Mouse (Mus musculus) stomach, embryonic 16.5 days (tissue): ENCODE measurements around the gene Trem2. TPM values are rescaled to one million over a fixed set of nuclear protein-coding genes. Genes with fewer than 3 reads are reported as not detected.

Source experiments
- ATAC-seq: fragments of 200-750 bp; cut with Nextera tagmentation; 2 replicates; pipeline ENCODE4 v1.8.0; 2017; ENCODE audit warnings: moderate number of reproducible peaks, moderate TSS enrichment; ENCODE audit not compliant: insufficient read depth, low FRiP score
- H3K27ac ChIP-seq: fragments of 300-500 bp; sonication (generic); 2 replicates; pipeline ENCODE4 v1.5.1; 2014; ENCODE audit warnings: low read length
- H3K27me3 ChIP-seq: fragments of 300-500 bp; sonication (generic); 2 replicates; pipeline ENCODE4 v1.6.1; 2014; ENCODE audit warnings: low read length, control low read depth, mixed read lengths; ENCODE audit not compliant: control insufficient read depth, insufficient read depth
- H3K36me3 ChIP-seq: fragments of 300-500 bp; sonication (generic); 2 replicates; pipeline ENCODE4 v1.6.1; 2014; ENCODE audit warnings: low read length; ENCODE audit not compliant: control insufficient read depth, insufficient read depth
- H3K4me1 ChIP-seq: fragments of 300-500 bp; sonication (generic); 2 replicates; pipeline ENCODE4 v1.6.1; 2014; ENCODE audit warnings: low read length, control low read depth, mixed read lengths; ENCODE audit not compliant: control insufficient read depth, insufficient read depth
- H3K4me2 ChIP-seq: fragments of 300-500 bp; sonication (generic); 2 replicates; pipeline ENCODE4 v1.6.1; 2014; ENCODE audit warnings: low read depth, low read length, mixed read lengths
- H3K4me3 ChIP-seq: fragments of 300-500 bp; sonication (generic); replicated peaks from 2 replicates; pipeline ENCODE4 v1.5.1; 2014; ENCODE audit warnings: mild to moderate bottlenecking, low read length
- H3K9ac ChIP-seq: fragments of 300-500 bp; sonication (generic); 2 replicates; pipeline ENCODE4 v1.6.1; 2014; ENCODE audit warnings: low read length
- H3K9me3 ChIP-seq: fragments of 300-500 bp; sonication (generic); replicated peaks from 2 replicates; pipeline ENCODE4 v1.6.1; 2016; ENCODE audit warnings: low read length, control low read depth; ENCODE audit not compliant: control insufficient read depth
- WGBS: fragments of 180-500 bp; shearing (Covaris S2); extraction: QIAGEN DNeasy Blood & Tissue Kit; methylation state at CpG from one replicate; pipeline ENCODE4 v1.1.7; 2014; 5-methylcytosine and 5-hydroxymethylcytosine counted together
- polyA plus RNA-seq: library from polyadenylated mRNA; unstranded; fragments of >200 nt; fragmentation: Nextera tagmentation; extraction: Ambion mirVana; gene quantifications from 2 replicates; pipeline ENCODE4 v1.2.1, GENCODE M21; 2015

The Trem2 gene
- polyA plus RNA-seq, 1 experiment from 2014 or later = 3.5 TPM

- H3K36me3 ChIP-seq = no peaks in the 10 kb centered on the region
- H3K4me1 ChIP-seq = 0 out of 2 replicates have a peak, but pooled peaks cover 3% of the 10 kb centered on the region
- no peak for ATAC-seq
- no peaks in the 10 kb centered on the region for H3K9me3 ChIP-seq
- H3K4me3 ChIP-seq = no peak overlapping the region
- no peak overlapping the region for H3K4me2 ChIP-seq
- 62% methylated on average over 4 of the region's 4 CpGs for WGBS
- no peak overlapping the region for H3K27ac ChIP-seq
- H3K27me3 ChIP-seq = no peaks in the 10 kb centered on the region
- H3K9ac ChIP-seq = no peak overlapping the region
These were observed 14.3 kb downstream of the Trem2 start for GRCm38 (mm10) chr17:48360462-48360861.

GRCm38 (mm10) chr17:48362346-48362745, 16.1 kb downstream of the Trem2 start:
- Histone ChIP-seq H3K27me3 (no peaks in the 10 kb centered on the region), H3K9ac (no peak overlapping the region), H3K27ac (no peak overlapping the region), H3K4me3 (no peak overlapping the region), H3K9me3 (no peaks in the 10 kb centered on the region), H3K4me1 (0 out of 2 replicates have a peak, but pooled peaks cover 3% of the 10 kb centered on the region), H3K4me2 (no peak overlapping the region), H3K36me3 (no peaks in the 10 kb centered on the region)
- WGBS = 50% methylated on average over 3 of the region's 3 CpGs
- ATAC-seq = no peak

GRCm38 (mm10) chr17:48362966-48363365, 16.8 kb downstream of the Trem2 start:
- 0 out of 2 replicates have a peak, but pooled peaks cover 3% of the 10 kb centered on the region for H3K4me1 ChIP-seq
- WGBS = 76% methylated on average over 8 of the region's 8 CpGs
- H3K9ac ChIP-seq = no peak overlapping the region
- H3K4me3 ChIP-seq = no peak overlapping the region
- H3K4me2 ChIP-seq = no peak overlapping the region
- no peaks in the 10 kb centered on the region for H3K9me3 ChIP-seq
- no peaks in the 10 kb centered on the region for H3K27me3 ChIP-seq
- H3K36me3 ChIP-seq = no peaks in the 10 kb centered on the region
- no peak for ATAC-seq
- no peak overlapping the region for H3K27ac ChIP-seq

- ATAC-seq = no peak
- no peaks in the 10 kb centered on the region for H3K36me3 ChIP-seq
- H3K9me3 ChIP-seq = no peaks in the 10 kb centered on the region
- 0 out of 2 replicates have a peak, but pooled peaks cover 3% of the 10 kb centered on the region for H3K4me1 ChIP-seq
- H3K27ac ChIP-seq = no peak overlapping the region
- WGBS = 68% methylated on average over 6 of the region's 6 CpGs
- no peaks in the 10 kb centered on the region for H3K27me3 ChIP-seq
- H3K4me3 ChIP-seq = no peak overlapping the region
- H3K4me2 ChIP-seq = no peak overlapping the region
- no peak overlapping the region for H3K9ac ChIP-seq
These were observed 17.3 kb downstream of the Trem2 start for GRCm38 (mm10) chr17:48363421-48363965.

DNA sequence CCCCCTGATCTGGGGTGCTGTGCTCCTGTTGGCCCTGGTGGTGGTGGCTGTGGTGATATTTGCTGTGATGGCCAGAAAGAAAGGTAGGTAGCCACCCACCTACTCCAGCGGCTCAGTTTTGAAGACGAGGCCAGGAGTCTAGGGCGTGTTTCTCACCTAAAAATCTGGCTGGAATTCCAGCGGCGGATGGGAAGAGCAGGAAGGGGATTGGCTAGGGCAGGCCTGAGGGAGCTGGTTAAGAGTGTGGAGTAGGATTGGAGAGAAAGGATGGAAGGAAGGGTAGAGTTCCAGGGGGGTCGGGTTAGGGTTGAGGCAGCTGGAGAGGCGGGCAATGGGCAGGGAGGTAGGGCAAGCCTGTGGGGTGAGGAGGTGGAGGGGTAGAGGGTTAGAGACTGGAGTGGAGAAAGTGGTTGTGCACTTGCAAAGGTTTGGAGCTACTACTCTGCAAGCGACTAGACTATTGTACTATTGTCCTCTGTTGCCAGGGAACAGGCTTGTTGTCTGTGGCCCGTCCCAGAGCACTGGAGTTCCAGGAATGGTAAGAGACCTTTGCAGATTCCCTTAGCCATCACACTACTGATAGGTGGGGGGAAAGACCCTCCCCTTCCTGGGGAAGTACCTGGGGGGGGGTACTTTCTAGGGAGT, 19.4 kb downstream of the Trem2 start:
- Histone ChIP-seq H3K4me3 (no peak overlapping the region), H3K27ac (no peak overlapping the region), H3K9me3 (no peaks in the 10 kb centered on the region), H3K9ac (no peak overlapping the region), H3K36me3 (no peaks in the 10 kb centered on the region), H3K27me3 (no peaks in the 10 kb centered on the region), H3K4me2 (no peak overlapping the region), H3K4me1 (0 out of 2 replicates have a peak, but pooled peaks cover 3% of the 10 kb centered on the region)
- 77% methylated on average over 9 of the region's 9 CpGs for WGBS
- no peak for ATAC-seq

DNA sequence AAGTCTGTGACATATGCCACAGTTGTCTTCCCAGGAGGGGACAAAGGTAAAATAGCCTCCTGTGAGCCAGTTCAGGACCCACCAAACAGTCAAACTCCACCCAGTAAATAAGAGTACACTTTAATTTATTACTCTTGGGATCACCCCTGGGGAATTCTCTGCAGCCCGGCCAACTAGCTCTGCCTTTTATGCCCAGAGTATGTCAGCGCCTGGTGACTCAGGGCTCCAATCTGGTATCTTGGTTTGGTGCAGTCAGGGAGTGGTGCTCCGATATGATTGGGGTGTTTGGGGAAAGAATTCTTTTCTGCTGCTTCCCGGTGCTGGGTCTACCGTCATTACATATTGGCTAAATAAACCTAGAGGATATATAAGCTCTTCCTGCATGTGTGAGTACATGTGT, 20.6 kb downstream of the Trem2 start:
- Histone ChIP-seq H3K4me1 (0 out of 2 replicates have a peak, but pooled peaks cover 3% of the 10 kb centered on the region), H3K4me3 (no peak overlapping the region), H3K27me3 (no peaks in the 10 kb centered on the region), H3K9me3 (no peaks in the 10 kb centered on the region), H3K4me2 (no peak overlapping the region), H3K36me3 (no peaks in the 10 kb centered on the region), H3K9ac (no peak overlapping the region), H3K27ac (no peak overlapping the region)
- ATAC-seq = no peak
- WGBS = 74% methylated on average over 5 of the region's 5 CpGs

DNA sequence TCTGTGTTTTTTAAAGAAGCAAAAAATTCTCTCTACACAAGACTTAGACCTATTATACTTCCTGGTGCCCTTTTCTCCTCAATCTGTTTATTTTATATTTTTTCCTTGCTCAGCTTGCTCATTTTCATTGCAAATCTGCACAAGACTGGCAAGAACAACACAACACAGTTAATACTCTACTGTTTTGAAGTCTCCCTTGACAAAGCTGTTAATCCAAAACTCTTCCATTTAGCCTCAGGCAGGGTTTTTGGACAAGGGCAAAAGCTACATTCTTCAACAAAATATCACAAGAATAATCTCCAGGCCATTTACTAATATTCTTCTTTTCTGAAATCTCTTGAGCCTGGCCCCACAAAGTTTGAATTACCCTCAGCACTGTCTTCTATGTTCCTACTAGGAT, 25.4 kb downstream of the Trem2 start:
- Histone ChIP-seq H3K9me3 (no peaks in the 10 kb centered on the region), H3K4me3 (no peak overlapping the region), H3K9ac (no peak overlapping the region), H3K27ac (no peak overlapping the region), H3K4me1 (no peaks in the 10 kb centered on the region), H3K27me3 (no peaks in the 10 kb centered on the region), H3K36me3 (no peaks in the 10 kb centered on the region), H3K4me2 (no peak overlapping the region)
- no peak for ATAC-seq

- Histone ChIP-seq H3K36me3 (no peaks in the 10 kb centered on the region), H3K4me3 (no peak overlapping the region), H3K4me2 (no peak overlapping the region), H3K9ac (no peak overlapping the region), H3K27me3 (no peaks in the 10 kb centered on the region), H3K4me1 (no peaks in the 10 kb centered on the region), H3K9me3 (no peaks in the 10 kb centered on the region), H3K27ac (no peak overlapping the region)
- no peak for ATAC-seq
- 72% methylated on average over 8 of the region's 8 CpGs for WGBS
These were observed 26.8 kb downstream of the Trem2 start for GRCm38 (mm10) chr17:48372987-48373386.

- Histone ChIP-seq H3K36me3 (no peaks in the 10 kb centered on the region), H3K9ac (no peak overlapping the region), H3K4me1 (no peaks in the 10 kb centered on the region), H3K9me3 (no peaks in the 10 kb centered on the region), H3K4me3 (no peak overlapping the region), H3K27me3 (no peaks in the 10 kb centered on the region), H3K27ac (no peak overlapping the region), H3K4me2 (no peak overlapping the region)
- WGBS = 88% methylated on average over 1 of the region's 1 CpGs
- ATAC-seq = no peak
These were observed 29.9 kb downstream of the Trem2 start for GRCm38 (mm10) chr17:48376102-48376501.
